14 mouse cellular contexts compared by ENCODE assay signal in the genomic region with DNA sequence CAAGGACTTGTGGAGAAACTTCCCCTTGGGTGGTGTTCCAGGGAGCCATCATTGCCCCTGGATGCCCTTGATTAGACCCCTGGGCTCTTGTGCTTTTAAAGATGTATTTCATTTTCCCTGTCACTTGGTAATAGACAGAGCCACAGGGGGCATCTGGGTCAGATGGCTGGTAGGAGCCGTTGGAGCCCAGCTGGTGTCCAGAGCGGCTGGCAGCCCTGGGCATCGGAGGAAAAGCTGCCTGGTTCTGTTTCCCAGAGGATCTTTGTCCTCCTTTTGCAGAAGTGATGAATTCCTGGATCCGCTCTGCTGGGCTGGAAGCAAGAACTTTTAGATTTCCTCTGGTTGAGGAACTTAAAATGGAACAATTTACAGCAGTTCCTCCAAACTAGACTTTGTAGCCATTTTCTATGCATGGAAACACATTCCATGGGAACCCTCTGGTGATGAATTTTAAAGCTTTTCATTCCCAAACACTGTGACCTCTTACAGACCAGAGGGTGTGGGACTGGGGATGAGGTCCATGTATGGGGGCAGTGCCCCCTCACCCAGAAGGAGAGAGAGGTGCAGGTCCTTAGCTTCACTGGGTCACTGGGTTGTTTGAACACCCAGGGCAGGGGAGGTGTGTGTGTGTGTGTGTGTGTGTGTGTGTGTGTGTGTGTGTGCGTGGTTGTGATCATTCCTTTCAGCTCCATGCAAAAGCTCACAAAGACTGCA. TPM values are rescaled to one million over a fixed set of nuclear protein-coding genes. Genes with fewer than 3 reads are reported as not detected.
DNase-seq lines count a peak whose midpoint lies in the region; ATAC-seq lines count a peak whose summit lies in the region.
"Had no signal": no experiment of that assay in that cellular context is flagged by ENCODE, and none has a peak within 500 bp of the region (broad histone marks: within the 10 kb centered on the region; RNA-seq: fewer than 3 reads in every experiment).

No protein-coding gene starts in this region.

- peaks cover 16% of the 10 kb centered on the region; the same call in 1 of the 2 replicates for H3K4me1 ChIP-seq in neural tube, embryonic 15.5 days
- H3K4me1 ChIP-seq: liver, embryonic 15.5 days had no signal

- H3K9ac ChIP-seq in neural tube, embryonic 15.5 days (replicated peaks): no peak overlapping the region
- H3K9ac ChIP-seq: liver, embryonic 15.5 days had no signal

- peak; percentile 42; the same call in 1 of the 2 replicates for ATAC-seq in frontal cortex, adult (ENCODE audit: low TSS enrichment)
- ATAC-seq in neural tube, embryonic 15.5 days (ENCODE audit: low FRiP score): peak; percentile 51
- ATAC-seq in erythroblast, adult 5-6 weeks (replicated peaks; ENCODE audit: low FRiP score, poor library complexity, severe bottlenecking): no peak
- no peak for ATAC-seq in megakaryocyte, adult 5-6 weeks (ENCODE audit: poor library complexity, severe bottlenecking)
- ATAC-seq: CD4-positive, CD25-positive, alpha-beta regulatory T cell, adult 4 months had no signal

- H3K4me2 ChIP-seq in neural tube, embryonic 15.5 days: no peak overlapping the region
- H3K4me2 ChIP-seq: liver, embryonic 15.5 days had no signal

- 0 out of 2 replicates have a peak, but pooled peaks cover 3% of the 10 kb centered on the region for H3K36me3 ChIP-seq in neural tube, embryonic 15.5 days
- H3K36me3 ChIP-seq: liver, embryonic 15.5 days had no signal

- H3K4me3 ChIP-seq in neural tube, embryonic 15.5 days (replicated peaks): no peak overlapping the region
- H3K4me3 ChIP-seq: liver, embryonic 15.5 days had no signal

- WGBS in neural tube, embryonic 15.5 days: 14% methylated on average over 5 of the region's 5 CpGs

- H3K27me3 ChIP-seq in neural tube, embryonic 15.5 days (replicated peaks): no peaks in the 10 kb centered on the region
- H3K27me3 ChIP-seq: liver, embryonic 15.5 days had no signal

- DNase-seq in frontal cortex, postnatal 14 days (ENCODE audit: low spot score in 2 of 2): no peak
- peak; percentile 70 to 73 for DNase-seq in cerebellum, postnatal 14 days
- DNase-seq in mesoderm, embryonic 11.5 days (ENCODE audit: low read depth, low spot score): peak; percentile 23
- no peak for DNase-seq in frontal cortex, postnatal 36 days (ENCODE audit: low spot score in 2 of 2)
- DNase-seq: adrenal gland, adult 2 months; kidney, postnatal 10 days; thymus, adult 2 months had no signal

- H3K9me3 ChIP-seq in neural tube, embryonic 15.5 days (replicated peaks): no peaks in the 10 kb centered on the region
- H3K9me3 ChIP-seq: liver, embryonic 15.5 days had no signal

- H3K27ac ChIP-seq in neural tube, embryonic 15.5 days (replicated peaks): peak overlapping the region; percentile 34
- H3K27ac ChIP-seq: liver, embryonic 15.5 days; macrophage had no signal

RNA-seq across cellular contexts. Expression of gene Apba2, which starts 20.3 kb away (rescaled TPM):
- 144 and 178 TPM in 2 replicates for polyA plus RNA-seq in neural tube, embryonic 15.5 days (2015; fragmentation: Nextera tagmentation; extraction: Ambion mirVana)
- total RNA-seq in erythroblast, adult 5-6 weeks (2015; ENCODE audit: low replicate concordance): not detected in 2 replicates
- total RNA-seq in erythroblast, adult 5-6 weeks (2017; ENCODE audit: low replicate concordance): not detected in 2 replicates
- total RNA-seq in megakaryocyte, adult 5-6 weeks (2015): not detected in 2 replicates
- not detected in 2 replicates for total RNA-seq in megakaryocyte, adult 5-6 weeks (2017)
- polyA plus RNA-seq: CD4-positive, CD25-positive, alpha-beta regulatory T cell, adult 4 months; macrophage had no signal

Comparison
In these comparisons a context has a peak if more than half of its experiments do, and no peak if none do; other contexts are left out.
1. ATAC-seq: peak in frontal cortex, adult (single experiment) and neural tube, embryonic 15.5 days (single experiment); none in erythroblast, adult 5-6 weeks (single experiment) and megakaryocyte, adult 5-6 weeks (single experiment).
2. DNase-seq: peak in cerebellum, postnatal 14 days (2 of 2) and mesoderm, embryonic 11.5 days (single experiment); none in frontal cortex, postnatal 14 days (0 of 2) and frontal cortex, postnatal 36 days (0 of 2).